Mouse (Mus musculus) E14TG2a.4 (cell line): Measurements from ENCODE around the gene Ntn5.
A peak's percentile ranks its signal among the peaks of the same experiment; 100 is the strongest.

ENCODE experiments used
- H3K27me3 ChIP-seq: 2 replicates; pipeline ENCODE4 v1.6.1; 2014; ENCODE audit warnings: low read length, control low read depth; ENCODE audit not compliant: insufficient read depth
- H3K36me3 ChIP-seq: 2 replicates; pipeline ENCODE4 v1.6.1; 2014; ENCODE audit warnings: low read length, control low read depth; ENCODE audit not compliant: insufficient read depth
- H3K4me1 ChIP-seq: replicated peaks from 2 replicates; pipeline ENCODE4 v1.6.1; 2014; ENCODE audit warnings: low read depth, low read length, control low read depth
- H3K4me3 ChIP-seq: replicated peaks from 2 replicates; pipeline ENCODE4 v1.5.1; 2014; ENCODE audit warnings: mild to moderate bottlenecking, low read length
- H3K9me3 ChIP-seq: 2 replicates; pipeline ENCODE4 v1.6.1; 2014; ENCODE audit warnings: low read length, control low read depth
- CTCF ChIP-seq: conservative IDR thresholded peaks from 2 replicates; pipeline ENCODE4 v1.5.1; 2014; ENCODE audit warnings: low read length
- NANOG ChIP-seq: IDR thresholded peaks from 2 replicates; pipeline ENCODE4 v1.6.1; 2014; ENCODE audit warnings: borderline replicate concordance, low read length, mixed read lengths
- POU5F1 ChIP-seq: IDR thresholded peaks from 2 replicates; pipeline ENCODE4 v1.6.1; 2014; ENCODE audit warnings: low read length, borderline replicate concordance

Ntn5 gene

DNA sequence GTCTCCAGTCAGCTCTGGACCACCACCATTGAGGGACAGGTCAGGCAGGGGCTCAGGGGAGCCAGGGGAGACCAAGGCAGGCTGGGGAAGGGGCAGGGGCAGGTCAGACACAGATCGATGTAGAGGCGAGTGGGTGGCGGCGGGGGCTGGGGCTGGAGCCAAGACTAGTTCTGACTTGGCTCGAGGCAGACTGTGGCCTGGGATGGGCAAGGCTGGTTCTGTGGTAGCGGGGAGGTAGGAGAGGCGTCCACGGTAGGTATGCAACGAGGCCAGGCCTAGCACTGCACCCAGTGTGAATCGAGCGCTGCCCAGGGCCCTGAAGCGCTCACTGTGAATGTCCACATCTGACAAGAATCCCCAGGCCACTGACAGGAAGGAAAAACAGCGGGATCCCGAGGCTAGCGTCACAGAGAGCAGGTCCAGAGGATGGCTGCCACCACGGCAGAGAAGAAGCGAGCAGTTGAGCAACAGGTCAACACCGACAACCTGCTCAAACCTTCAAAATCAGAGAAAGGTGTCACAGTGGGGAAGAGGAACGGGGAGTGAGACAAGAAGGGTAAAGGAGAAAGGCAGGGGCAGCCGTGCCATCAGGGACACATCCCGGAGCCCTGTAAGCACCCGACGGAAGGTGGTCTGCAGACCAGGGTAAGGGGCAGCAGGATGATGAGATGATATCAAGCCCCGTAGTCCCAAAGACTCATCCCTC is 27.6 kb downstream of the Ntn5 start:
- Histone ChIP-seq H3K9me3 (no peaks in the 10 kb centered on the region), H3K36me3 (peaks cover 67% of the 10 kb centered on the region), H3K27me3 (no peaks in the 10 kb centered on the region), H3K4me3 (peak overlapping the region; percentile 49), H3K4me1 (peaks cover 89% of the 10 kb centered on the region)
- no peak for TF ChIP-seq NANOG
- no peak for TF ChIP-seq CTCF
- no peak for TF ChIP-seq POU5F1

GRCm38 (mm10) chr7:45712022-45712757 is 28.4 kb downstream of the Ntn5 start:
- peaks cover 70% of the 10 kb centered on the region for H3K36me3 ChIP-seq
- H3K4me1 ChIP-seq: peaks cover 93% of the 10 kb centered on the region
- H3K9me3 ChIP-seq: no peaks in the 10 kb centered on the region
- H3K4me3 ChIP-seq: peak overlapping the region; percentile 26; the same call in 1 of the 2 replicates
- H3K27me3 ChIP-seq: no peaks in the 10 kb centered on the region
- TF ChIP-seq CTCF (no peak), NANOG (no peak), POU5F1 (no peak)

DNA sequence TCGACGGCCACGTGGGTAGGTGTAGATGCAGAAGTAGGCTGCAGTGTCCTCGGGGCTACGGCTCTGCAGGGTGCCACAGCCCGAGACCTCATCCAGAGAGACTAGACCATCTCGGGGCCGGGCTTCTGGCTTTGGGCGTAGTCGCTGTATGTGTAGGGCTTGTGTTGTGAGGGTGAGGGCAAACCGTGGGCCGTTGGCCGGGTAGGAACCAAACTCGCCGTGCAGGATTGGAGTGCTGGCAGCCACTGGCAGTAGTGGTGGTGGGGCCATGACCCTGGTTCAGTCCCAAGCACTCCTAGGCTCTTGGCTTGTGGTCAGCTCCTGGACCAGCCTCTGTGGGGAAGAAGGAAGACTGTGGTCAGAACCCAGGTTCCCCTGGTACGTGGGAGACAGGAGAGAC is 29.6 kb downstream of the Ntn5 start:
- no peaks in the 10 kb centered on the region for H3K9me3 ChIP-seq
- 0 out of 2 replicates have a peak overlapping the region, but pooled peaks have one; percentile 29 for H3K4me3 ChIP-seq
- peaks cover 69% of the 10 kb centered on the region for H3K36me3 ChIP-seq
- H3K4me1 ChIP-seq: peaks cover 82% of the 10 kb centered on the region
- no peaks in the 10 kb centered on the region for H3K27me3 ChIP-seq
- TF ChIP-seq NANOG (no peak), POU5F1 (no peak), CTCF (no peak)

GRCm38 (mm10) chr7:45713881-45714520 is 30.2 kb downstream of the Ntn5 start:
- Histone ChIP-seq H3K4me3 (peak overlapping the region; percentile 85), H3K36me3 (peaks cover 69% of the 10 kb centered on the region), H3K27me3 (no peaks in the 10 kb centered on the region)

GRCm38 (mm10) chr7:45714630-45715089 is 30.8 kb downstream of the Ntn5 start:
- TF ChIP-seq CTCF: no peak
- TF ChIP-seq POU5F1: no peak
- TF ChIP-seq NANOG: no peak
- H3K4me1 ChIP-seq: peaks cover 72% of the 10 kb centered on the region
- no peaks in the 10 kb centered on the region for H3K9me3 ChIP-seq
- H3K4me3 ChIP-seq: peak overlapping the region; percentile 85
- H3K27me3 ChIP-seq: no peaks in the 10 kb centered on the region
- H3K36me3 ChIP-seq: peaks cover 69% of the 10 kb centered on the region

More at GRCm38 (mm10) chr7:45713881-45714520, 30.2 kb downstream of the Ntn5 start:
- no peak for TF ChIP-seq NANOG
- no peak for TF ChIP-seq CTCF
- Histone ChIP-seq H3K9me3 (no peaks in the 10 kb centered on the region), H3K4me1 (peaks cover 76% of the 10 kb centered on the region)

DNA sequence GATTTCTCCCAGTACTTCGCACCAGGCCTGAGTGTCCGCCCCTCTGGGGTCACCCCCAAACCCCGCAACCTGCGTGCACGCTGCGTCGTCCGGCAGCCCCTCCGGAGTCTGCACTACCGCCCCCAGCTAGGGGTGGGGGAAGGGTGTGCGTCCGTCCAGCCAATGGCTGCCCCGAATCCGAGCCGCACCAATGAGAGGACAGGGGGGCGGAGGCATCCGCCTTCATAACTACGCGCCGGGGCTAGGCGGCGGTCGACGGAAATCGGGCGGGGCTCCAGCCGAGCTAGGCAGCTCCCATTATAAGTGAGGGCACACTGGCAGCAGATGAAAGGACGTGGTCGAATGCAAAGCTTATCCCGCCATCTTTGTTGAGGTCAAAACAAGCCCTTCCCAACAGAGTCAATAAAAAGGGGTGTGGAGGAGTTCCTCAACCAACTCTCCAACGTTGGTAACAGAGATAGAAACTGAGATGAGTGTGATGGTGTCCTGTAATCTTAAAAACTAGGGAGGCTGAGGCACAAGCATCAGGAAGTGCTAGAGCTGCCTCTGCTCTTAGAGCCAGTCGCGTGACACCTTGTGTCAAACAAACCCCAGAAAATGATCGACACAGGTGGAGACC is 31.4 kb downstream of the Ntn5 start, which contains the start of gene Rpl18:
TSS of gene Rpl18 (plus strand) at position 368 of the 619 bp plus-strand sequence.
- Histone ChIP-seq H3K4me3 (peak within 1 kb of the TSS; percentile 85), H3K4me1 (peaks cover 71% of the 10 kb centered on the region), H3K27me3 (no peaks in the 10 kb centered on the region), H3K9me3 (no peaks in the 10 kb centered on the region), H3K36me3 (peaks cover 69% of the 10 kb centered on the region)
- no peak for TF ChIP-seq CTCF
- no peak for TF ChIP-seq POU5F1
- no peak for TF ChIP-seq NANOG

DNA sequence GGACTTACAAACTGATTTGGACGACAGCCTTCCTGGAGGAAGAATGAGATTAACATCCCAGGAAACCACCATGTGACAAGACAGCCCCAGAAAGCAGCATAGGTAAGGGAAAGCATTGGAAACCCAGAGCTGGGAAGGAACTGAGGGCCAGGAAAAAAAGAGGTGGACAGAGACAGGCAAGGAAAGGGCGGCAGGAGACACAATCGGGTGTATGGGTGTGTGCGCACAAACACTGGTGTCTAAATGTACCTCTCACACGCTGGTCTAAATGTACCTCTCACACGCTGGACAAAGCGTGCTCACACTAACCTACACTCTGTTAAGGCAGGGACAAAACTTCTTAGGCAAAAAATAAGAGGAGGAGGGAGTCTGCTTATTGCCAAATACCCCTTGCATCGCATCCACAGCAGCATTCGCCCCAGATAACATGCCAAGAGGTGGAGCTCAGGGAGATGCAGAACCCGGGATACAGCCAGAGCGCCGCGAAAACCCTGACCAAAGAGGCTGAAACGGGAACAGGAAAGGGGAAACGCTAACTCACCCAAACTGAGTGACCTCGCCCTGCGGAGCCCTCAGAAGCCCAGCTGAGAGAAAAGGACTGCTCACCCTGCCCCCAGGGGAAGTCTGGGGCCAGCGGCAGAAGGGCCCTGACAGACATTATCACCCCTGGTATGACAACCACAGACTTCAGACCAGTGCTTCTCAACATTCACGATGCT is 32.1 kb downstream of the Ntn5 start:
- H3K36me3 ChIP-seq: peaks cover 69% of the 10 kb centered on the region
- H3K4me1 ChIP-seq: peaks cover 71% of the 10 kb centered on the region
- H3K9me3 ChIP-seq: no peaks in the 10 kb centered on the region
- peak overlapping the region; percentile 85 for H3K4me3 ChIP-seq
- no peaks in the 10 kb centered on the region for H3K27me3 ChIP-seq
- TF ChIP-seq POU5F1: no peak
